Mouse (Mus musculus): ENCODE results near the gene Myh14.

GRCm38 (mm10) chr7:44583146-44583545 lies 87.5 kb downstream of the Myh14 start:
- no peak for TF ChIP-seq CTCF (IDR thresholded peaks at IDR 0.05; ENCODE audit: extremely low read depth, insufficient read depth, low read length)
- no peak for TF ChIP-seq POLR2A (IDR thresholded peaks at IDR 0.05; ENCODE audit: extremely low read depth, insufficient read depth, low read length)

All from cortical plate, adult 2 months (tissue).